Mouse (Mus musculus) CH12.LX (cell line): ENCODE data around the gene Smarcd1.
A peak's percentile ranks its signal among the peaks of the same experiment; 100 is the strongest.

Source experiments
- CHD1 ChIP-seq: IDR thresholded peaks from 2 replicates; pipeline ENCODE4 v1.6.1; 2012; ENCODE audit warnings: low read depth, low read length, improper control_type of control experiment, inconsistent platforms
- CTCF ChIP-seq, 2 experiments: IDR thresholded peaks in 1 of 2; conservative IDR thresholded peaks in 1 of 2; 2 replicates each; pipeline ENCODE4 v1.5.1; 2011 to 2012; ENCODE audit warnings: low read depth in 2 of 2, low read length in 2 of 2, improper control_type of control experiment in 1 of 2, inconsistent platforms in 1 of 2, mild to moderate bottlenecking in 1 of 2, moderate library complexity in 1 of 2
- POLR2AphosphoS2 ChIP-seq: IDR thresholded peaks from 2 replicates; pipeline ENCODE4 v1.6.1; 2011; ENCODE audit warnings: low read depth, low read length, improper control_type of control experiment

DNA sequence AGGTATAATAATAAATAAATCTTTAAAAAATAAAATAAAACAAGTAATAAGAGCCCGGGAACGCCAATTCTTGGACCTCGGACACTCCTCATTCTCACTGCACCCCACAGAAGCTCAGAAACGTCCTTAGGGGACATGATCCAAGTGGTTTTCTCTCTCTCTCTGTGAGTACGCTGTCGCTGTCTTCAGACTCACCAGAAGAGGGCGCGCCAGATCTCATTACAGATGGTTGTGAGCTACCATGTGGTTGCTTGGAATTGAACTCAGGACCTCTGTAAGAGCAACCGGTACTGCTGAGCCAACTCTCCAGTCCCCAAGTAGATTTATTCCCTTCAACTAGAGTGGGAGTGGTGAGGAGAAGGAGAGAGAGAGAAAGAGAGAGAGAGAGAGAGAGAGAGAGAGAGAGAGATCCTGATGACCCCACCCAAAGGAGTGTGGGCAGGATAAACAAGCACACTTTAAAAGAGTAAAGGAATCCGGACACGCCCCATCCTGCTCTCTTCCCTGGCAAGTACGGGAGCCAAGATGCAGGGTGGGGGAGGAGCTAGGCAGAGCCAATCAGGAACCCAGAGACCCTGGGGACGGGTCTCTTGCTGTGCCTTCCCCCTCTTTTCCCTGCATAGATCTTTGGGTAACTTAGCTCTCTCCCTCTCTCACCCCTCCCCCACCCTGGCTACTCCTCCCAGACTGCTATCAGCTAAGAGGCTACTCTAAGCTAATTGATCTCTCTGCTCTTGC, 23.7 kb upstream of the Smarcd1 start:
- TF ChIP-seq POLR2AphosphoS2 (no peak), CTCF (conservative IDR thresholded peaks at IDR 0.05 in 1 of 2, IDR thresholded peaks at IDR 0.05 in 1 of 2; ENCODE audit: low read depth in 2 of 2, low read length in 2 of 2) (peak; percentile 50 to 69; a peak in 3 of 4 replicates), CHD1 (no peak)
